ENCODE assay signal across 8 mouse cellular contexts in the genomic region with DNA sequence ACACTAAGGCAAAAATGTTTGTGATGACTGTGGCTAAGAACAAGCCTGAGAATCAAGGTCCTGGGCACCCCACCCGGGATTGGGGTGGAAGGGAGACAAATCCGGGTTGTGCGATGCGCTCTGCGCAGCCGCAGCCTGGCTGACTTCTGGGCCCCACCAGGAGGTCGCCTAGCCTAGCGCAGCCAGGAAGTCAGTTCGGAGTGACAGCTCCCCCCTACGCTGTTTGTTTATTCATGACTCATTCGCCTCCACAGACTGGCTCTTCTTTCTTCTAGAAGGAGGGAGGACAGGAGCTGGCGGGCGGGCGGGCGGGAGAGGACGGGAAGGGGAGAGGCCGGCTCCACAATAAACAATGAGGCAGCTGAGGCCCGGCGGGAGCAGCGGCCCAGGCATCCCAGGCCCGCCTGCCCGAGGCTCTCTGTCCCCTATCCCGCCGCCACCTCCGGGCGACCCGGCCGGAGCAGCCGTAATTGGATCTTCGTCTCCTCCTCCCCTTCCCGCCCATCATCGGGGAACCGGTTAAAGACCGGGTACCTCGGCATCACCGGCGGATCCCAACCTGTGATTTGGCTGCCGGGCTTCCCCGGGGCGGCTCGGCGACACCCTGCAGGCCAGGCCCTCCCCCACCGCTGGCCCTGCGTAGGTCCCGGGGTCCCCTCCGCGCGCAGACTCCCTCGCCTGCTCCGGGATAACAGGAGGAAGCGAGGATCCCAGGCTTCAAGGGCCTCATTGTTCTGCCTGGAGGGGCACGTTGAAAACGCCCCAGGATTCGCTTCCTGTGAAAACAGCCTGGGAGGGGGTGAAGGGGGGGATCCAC.
A peak's percentile ranks its signal among the peaks of the same experiment; 100 is the strongest.
DNase-seq lines count a peak whose midpoint lies in the region; ATAC-seq lines count a peak whose summit lies in the region.

No protein-coding gene starts in this region.

- under 1% methylated on average over 53 of the region's 54 CpGs for WGBS in forebrain, embryonic 16.5 days
- under 1% methylated on average over 49 of the region's 54 CpGs for WGBS in neural tube, embryonic 15.5 days

- peak overlapping the region; percentile 100 for H3K27ac ChIP-seq in forebrain, embryonic 16.5 days (ENCODE audit: low read length)
- peak overlapping the region; percentile 99 for H3K27ac ChIP-seq in neural tube, embryonic 15.5 days (replicated peaks)

- intact Hi-C loops in heart, postnatal 36 days (cut with DNase I) = loop anchor here (1.0 to 10.0 kb wide), 7 partner anchors 73 to 873 kb away; a partner anchor contains a TSS

- no peaks in the 10 kb centered on the region for H3K27me3 ChIP-seq in forebrain, embryonic 16.5 days (replicated peaks; ENCODE audit: control insufficient read depth, insufficient read depth, low read length)
- H3K27me3 ChIP-seq in neural tube, embryonic 15.5 days (replicated peaks) = no peaks in the 10 kb centered on the region

- peak overlapping the region; percentile 63 for H3K4me2 ChIP-seq in forebrain, embryonic 16.5 days (ENCODE audit: low read length)
- H3K4me2 ChIP-seq in neural tube, embryonic 15.5 days = peak overlapping the region; percentile 79

- H3K9ac ChIP-seq in forebrain, embryonic 16.5 days (replicated peaks; ENCODE audit: low read depth, low read length) = peak overlapping the region; percentile 89
- peak overlapping the region; percentile 69 for H3K9ac ChIP-seq in neural tube, embryonic 15.5 days (replicated peaks)

- H3K4me1 ChIP-seq in forebrain, embryonic 16.5 days (replicated peaks; ENCODE audit: control insufficient read depth, insufficient read depth, low read length) = peaks cover 33% of the 10 kb centered on the region
- peaks cover 33% of the 10 kb centered on the region for H3K4me1 ChIP-seq in neural tube, embryonic 15.5 days

- ATAC-seq in cerebellum, adult (ENCODE audit: insufficient number of reproducible peaks, low FRiP score, low TSS enrichment) = peak; percentile 77
- ATAC-seq in forebrain, embryonic 16.5 days = peak; percentile 91
- ATAC-seq in neural tube, embryonic 15.5 days (ENCODE audit: low FRiP score) = peak; percentile 93

- no peaks in the 10 kb centered on the region for H3K9me3 ChIP-seq in forebrain, embryonic 16.5 days (ENCODE audit: control insufficient read depth, low read length)
- H3K9me3 ChIP-seq in neural tube, embryonic 15.5 days (replicated peaks) = no peaks in the 10 kb centered on the region

- no peaks in the 10 kb centered on the region for H3K36me3 ChIP-seq in forebrain, embryonic 16.5 days (ENCODE audit: control insufficient read depth, insufficient read depth)
- no peaks in the 10 kb centered on the region for H3K36me3 ChIP-seq in neural tube, embryonic 15.5 days

- H3K4me3 ChIP-seq in forebrain, embryonic 16.5 days (replicated peaks; ENCODE audit: low read length) = peak overlapping the region; percentile 46
- H3K4me3 ChIP-seq in neural tube, embryonic 15.5 days (replicated peaks) = peak overlapping the region; percentile 43

- DNase-seq in CD8-positive naive resting alpha-beta T cell, adult 2 months (ENCODE audit: low read depth in 2 of 2, low spot score in 2 of 2) = peak; percentile 78 to 81
- peak; percentile 81 to 89 for DNase-seq in heart, postnatal 36 days
- peak; percentile 80 to 89 for DNase-seq in layer of hippocampus, adult 18-20 months (ENCODE audit: low spot score in 2 of 2)
- peak; percentile 86 to 91 for DNase-seq in lung, adult 18-20 months
- peak; percentile 79 for DNase-seq in testis, postnatal 10 days (ENCODE audit: low spot score)

Comparison
In these comparisons a context has a peak if more than half of its experiments do, and no peak if none do; other contexts are left out.
1. Peak in every context shown above with its lines: DNase-seq, ATAC-seq, H3K4me3 ChIP-seq and H3K27ac ChIP-seq.